Mouse (Mus musculus) myocyte (in vitro differentiated cells): Measurements from ENCODE around the gene Cpz.

Experiments used
- E2F4 ChIP-seq: IDR thresholded peaks from one replicate; pipeline ENCODE4 v1.6.1; 2011; ENCODE audit warnings: mild to moderate bottlenecking, control low read depth, moderate library complexity; ENCODE audit not compliant: insufficient read depth
- POLR2A ChIP-seq: IDR thresholded peaks from one replicate; pipeline ENCODE4 v1.6.1; 2011; ENCODE audit warnings: low read depth, mild to moderate bottlenecking, control low read depth, moderate library complexity; ENCODE audit not compliant: insufficient read length
- TCF12 ChIP-seq: IDR thresholded peaks from one replicate; pipeline ENCODE4 v1.6.1; 2011; ENCODE audit warnings: mild to moderate bottlenecking, control low read depth; ENCODE audit not compliant: poor library complexity, insufficient read depth, severe bottlenecking

GRCm38 (mm10) chr5:35524381-35524780 lies 1.1 kb downstream of the Cpz start:
- TF ChIP-seq TCF12 (no peak), E2F4 (no peak), POLR2A (no peak)
